Mouse (Mus musculus) heart, postnatal 0 days (tissue): ENCODE results near the gene Dlx4. TPM values are rescaled to one million over a fixed set of nuclear protein-coding genes. Genes with fewer than 3 reads are reported as not detected.
A peak's percentile ranks its signal among the peaks of the same experiment; 100 is the strongest.

ENCODE experiments used
- ATAC-seq: fragments of 200-750 bp; cut with Nextera tagmentation; 2 replicates; pipeline ENCODE4 v1.8.0; 2017; ENCODE audit warnings: low read depth, moderate number of reproducible peaks, moderate library complexity; ENCODE audit not compliant: insufficient read depth
- DNase-seq: peaks from one replicate; pipeline ENCODE4 v3.0.0-alpha.2; 2016; ENCODE audit warnings: low spot score
- H3K27ac ChIP-seq: fragments of 300-500 bp; sonication (generic); 2 replicates; pipeline ENCODE4 v1.5.1; 2014; ENCODE audit warnings: low read depth, mild to moderate bottlenecking
- H3K27me3 ChIP-seq: fragments of 300-500 bp; sonication (generic); 2 replicates; pipeline ENCODE4 v1.6.1; 2014; ENCODE audit warnings: low read length, mixed read lengths; ENCODE audit not compliant: control insufficient read depth, insufficient read depth
- H3K36me3 ChIP-seq: fragments of 300-500 bp; sonication (generic); replicated peaks from 2 replicates; pipeline ENCODE4 v1.6.1; 2014; ENCODE audit warnings: low read length, mixed read lengths; ENCODE audit not compliant: control insufficient read depth, insufficient read depth
- H3K4me1 ChIP-seq: fragments of 300-500 bp; sonication (generic); 2 replicates; pipeline ENCODE4 v1.6.1; 2014; ENCODE audit warnings: antibody characterized with exemption; ENCODE audit not compliant: control insufficient read depth, insufficient read depth
- H3K4me2 ChIP-seq: fragments of 300-500 bp; sonication (generic); 2 replicates; pipeline ENCODE4 v1.6.1; 2014; ENCODE audit warnings: low read depth, mild to moderate bottlenecking, low read length, moderate library complexity
- H3K4me3 ChIP-seq: fragments of 300-500 bp; sonication (generic); 2 replicates; pipeline ENCODE4 v1.5.1; 2014; ENCODE audit warnings: low read depth, low read length
- H3K9ac ChIP-seq: fragments of 300-500 bp; sonication (generic); replicated peaks from 2 replicates; pipeline ENCODE4 v1.6.1; 2014; ENCODE audit warnings: low read depth, low read length, mixed read lengths
- H3K9me3 ChIP-seq: fragments of 300-500 bp; sonication (generic); replicated peaks from 2 replicates; pipeline ENCODE4 v1.6.1; 2016; ENCODE audit warnings: low read length; ENCODE audit not compliant: control insufficient read depth
- CTCF ChIP-seq: IDR thresholded peaks from 2 replicates; pipeline ENCODE4 v1.5.1; 2016; ENCODE audit warnings: antibody characterized with exemption, control low read depth, low read depth
- EP300 ChIP-seq: IDR thresholded peaks from 2 replicates; pipeline ENCODE4 v1.6.1; 2016; ENCODE audit warnings: antibody characterized with exemption, low read depth
- WGBS: fragments of 180-500 bp; shearing (Covaris S2); extraction: QIAGEN DNeasy Blood & Tissue Kit; methylation state at CpG from one replicate; pipeline ENCODE4 v1.1.7; 2014; 5-methylcytosine and 5-hydroxymethylcytosine counted together
- polyA plus RNA-seq: library from polyadenylated mRNA; unstranded; fragments of >200 nt; fragmentation: Nextera tagmentation; extraction: Ambion mirVana; gene quantifications from 2 replicates; pipeline ENCODE4 v1.2.1, GENCODE M21; 2015
- total RNA-seq: library from RNA; depleted of rRNA; stranded (reverse); fragments of >200 nt; gene quantifications from 2 replicates; pipeline ENCODE4 v1.2.3, GENCODE M21; 2014; ENCODE audit warnings: low replicate concordance; rRNA removed

The Dlx4 gene
- total RNA-seq (0.31 TPM in 1 of 2 replicates, not detected in the other), polyA plus RNA-seq (0.05 and 0.11 TPM in 2 replicates)

- Histone ChIP-seq H3K36me3 (no peaks in the 10 kb centered on the region), H3K4me1 (peaks cover 15% of the 10 kb centered on the region), H3K9me3 (no peaks in the 10 kb centered on the region), H3K27ac (no peak within 1 kb of the TSS), H3K4me2 (peak within 1 kb of the TSS; percentile 68), H3K4me3 (peak within 1 kb of the TSS; percentile 52), H3K27me3 (peaks cover 100% of the 10 kb centered on the region), H3K9ac (no peak within 1 kb of the TSS)
- WGBS = under 1% methylated on average over 48 of the region's 48 CpGs
- no peak for DNase-seq
- TF ChIP-seq EP300 (no peak), CTCF (no peak)
- ATAC-seq = peak; percentile 39; the same call in 1 of the 2 replicates
Observed at GRCm38 (mm10) chr11:95145851-95146403, at the start of gene Dlx4. TSS of gene Dlx4 (minus strand) at chr11:95146263.

GRCm38 (mm10) chr11:95189863-95190262, 43.8 kb upstream of the Dlx4 start:
- H3K9me3 ChIP-seq = no peaks in the 10 kb centered on the region
- no peak overlapping the region for H3K4me3 ChIP-seq
- 31% methylated on average over 11 of the region's 11 CpGs for WGBS
- DNase-seq = no peak
- H3K9ac ChIP-seq = no peak overlapping the region
- H3K36me3 ChIP-seq = no peaks in the 10 kb centered on the region
- TF ChIP-seq EP300 (no peak), CTCF (no peak)
- H3K27ac ChIP-seq = no peak overlapping the region
- peaks cover 42% of the 10 kb centered on the region for H3K27me3 ChIP-seq
- no peaks in the 10 kb centered on the region for H3K4me1 ChIP-seq
- ATAC-seq = 0 out of 2 replicates have a peak, but pooled peaks have one; percentile 16
- H3K4me2 ChIP-seq = no peak overlapping the region

GRCm38 (mm10) chr11:95186826-95187225, 40.8 kb upstream of the Dlx4 start:
- H3K4me3 ChIP-seq = no peak overlapping the region
- peaks cover 46% of the 10 kb centered on the region for H3K27me3 ChIP-seq
- TF ChIP-seq EP300 (no peak), CTCF (no peak)
- no peak overlapping the region for H3K9ac ChIP-seq
- no peaks in the 10 kb centered on the region for H3K4me1 ChIP-seq
- H3K9me3 ChIP-seq = no peaks in the 10 kb centered on the region
- H3K4me2 ChIP-seq = no peak overlapping the region
- ATAC-seq = no peak
- no peak overlapping the region for H3K27ac ChIP-seq
- no peak for DNase-seq
- no peaks in the 10 kb centered on the region for H3K36me3 ChIP-seq
- WGBS = 82% methylated on average over 7 of the region's 7 CpGs

DNA sequence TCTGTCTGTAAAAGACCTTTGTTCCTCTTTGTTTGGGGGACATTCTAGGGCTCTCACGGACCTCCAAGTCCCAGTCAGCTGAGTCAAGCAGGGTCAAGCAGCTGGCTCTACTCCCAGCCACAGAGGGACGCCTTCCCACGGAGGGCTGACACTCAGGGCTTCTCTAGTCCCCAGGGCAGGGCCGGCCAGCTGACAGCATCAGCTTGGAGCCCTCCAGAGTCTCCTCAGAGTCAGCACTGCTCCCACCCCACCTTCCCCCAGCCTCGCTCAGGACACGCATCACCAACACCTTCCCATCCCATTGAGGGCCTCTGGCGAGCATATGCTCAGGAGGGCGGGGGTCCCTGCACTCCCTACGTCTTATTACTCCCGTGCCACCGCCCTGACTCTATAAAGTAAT, 39.6 kb upstream of the Dlx4 start:
- no peak for TF ChIP-seq CTCF
- TF ChIP-seq EP300 = no peak
- Histone ChIP-seq H3K4me3 (no peak overlapping the region), H3K4me2 (no peak overlapping the region), H3K27me3 (peaks cover 39% of the 10 kb centered on the region), H3K4me1 (no peaks in the 10 kb centered on the region), H3K27ac (no peak overlapping the region), H3K9ac (no peak overlapping the region), H3K36me3 (no peaks in the 10 kb centered on the region), H3K9me3 (no peaks in the 10 kb centered on the region)
- no peak for ATAC-seq
- DNase-seq = no peak
- 33% methylated on average over 11 of the region's 11 CpGs for WGBS

DNA sequence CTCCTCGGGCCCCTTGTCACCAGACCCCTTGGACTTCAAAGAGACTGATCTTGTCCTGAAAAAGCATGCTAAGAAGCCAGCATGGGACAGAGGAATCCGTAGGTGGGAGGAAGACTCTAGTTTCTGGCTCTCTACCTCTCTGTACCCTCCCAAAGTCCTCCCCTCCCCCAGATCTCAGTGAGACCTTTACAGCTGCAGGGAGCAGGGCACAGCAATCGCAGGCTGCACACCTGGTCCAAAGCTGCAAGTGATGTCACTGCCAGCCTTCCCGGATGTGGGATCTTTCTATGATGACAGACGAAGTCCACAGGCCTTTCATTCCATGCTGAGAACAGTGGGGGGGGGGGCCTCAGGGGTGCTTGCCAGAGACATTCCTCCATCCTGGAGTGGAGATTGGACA, 38.5 kb upstream of the Dlx4 start:
- Histone ChIP-seq H3K9me3 (no peaks in the 10 kb centered on the region), H3K4me2 (no peak overlapping the region), H3K4me1 (no peaks in the 10 kb centered on the region), H3K27ac (no peak overlapping the region), H3K27me3 (peaks cover 30% of the 10 kb centered on the region), H3K4me3 (no peak overlapping the region), H3K9ac (no peak overlapping the region), H3K36me3 (no peaks in the 10 kb centered on the region)
- no peak for DNase-seq
- TF ChIP-seq EP300 (no peak), CTCF (no peak)
- WGBS = 25% methylated on average over 5 of the region's 5 CpGs
- ATAC-seq = no peak

GRCm38 (mm10) chr11:95179311-95179710, 33.2 kb upstream of the Dlx4 start:
- H3K4me3 ChIP-seq = no peak overlapping the region
- H3K36me3 ChIP-seq = no peaks in the 10 kb centered on the region
- H3K4me1 ChIP-seq = no peaks in the 10 kb centered on the region
- ATAC-seq (no peak), DNase-seq (no peak)
- no peak overlapping the region for H3K27ac ChIP-seq
- WGBS = 53% methylated on average over 12 of the region's 12 CpGs
- H3K9ac ChIP-seq = no peak overlapping the region
- TF ChIP-seq CTCF (no peak), EP300 (no peak)
- no peaks in the 10 kb centered on the region for H3K9me3 ChIP-seq
- H3K4me2 ChIP-seq = no peak overlapping the region
- H3K27me3 ChIP-seq = peaks cover 20% of the 10 kb centered on the region
